ENCODE assay signal across 8 mouse cellular contexts in genomic region chr10:119691358-119692083, GRCm38 (mm10).
DNase-seq lines count a peak whose midpoint lies in the region; ATAC-seq lines count a peak whose summit lies in the region.

No protein-coding gene starts in this region.

- peak; percentile 90 for ATAC-seq in midbrain, embryonic 12.5 days (ENCODE audit: low FRiP score, low read depth)
- ATAC-seq in erythroblast, adult 5-6 weeks (replicated peaks; ENCODE audit: low FRiP score, poor library complexity, severe bottlenecking), result no peak

- peaks cover 4% of the 10 kb centered on the region; the same call in 1 of the 2 replicates for H3K27me3 ChIP-seq in midbrain, embryonic 12.5 days

- no peaks in the 10 kb centered on the region for H3K36me3 ChIP-seq in midbrain, embryonic 12.5 days

- peak overlapping the region; percentile 89 for H3K27ac ChIP-seq in midbrain, embryonic 12.5 days (replicated peaks)

- peak overlapping the region; percentile 52 for H3K4me3 ChIP-seq in midbrain, embryonic 12.5 days

- H3K9ac ChIP-seq in midbrain, embryonic 12.5 days (replicated peaks), result peak overlapping the region; percentile 47; the same call in 1 of the 2 replicates

- peaks cover 36% of the 10 kb centered on the region for H3K4me1 ChIP-seq in midbrain, embryonic 12.5 days

- peak overlapping the region; percentile 85 for H3K4me2 ChIP-seq in midbrain, embryonic 12.5 days (replicated peaks)

- 2% methylated on average over 16 of the region's 16 CpGs for WGBS in midbrain, embryonic 12.5 days

- DNase-seq in adrenal gland, postnatal 10 days, result peak; percentile 13
- no peak for DNase-seq in adrenal gland, postnatal 4 days (ENCODE audit: low spot score in 2 of 2)
- DNase-seq in WW6 (ENCODE audit: low read depth, low spot score), result peak; percentile 24
- DNase-seq in frontal cortex, postnatal 14 days (ENCODE audit: low spot score in 2 of 2), result peak; percentile 32 to 44
- DNase-seq in layer of hippocampus, adult 8-10 months (ENCODE audit: low spot score in 2 of 2), result peak; percentile 43 to 52
- DNase-seq in urinary bladder, postnatal 10 days (ENCODE audit: low spot score), result no peak

- H3K9me3 ChIP-seq in midbrain, embryonic 12.5 days, result no peaks in the 10 kb centered on the region

Comparison
In these comparisons a context has a peak if more than half of its experiments do, and no peak if none do; other contexts are left out.
1. DNase-seq: peak in adrenal gland, postnatal 10 days (single experiment), WW6 (single experiment), frontal cortex, postnatal 14 days (2 of 2) and layer of hippocampus, adult 8-10 months (2 of 2); none in adrenal gland, postnatal 4 days (0 of 2) and urinary bladder, postnatal 10 days (single experiment).